Mouse (Mus musculus): ENCODE measurements around the gene Aebp2.
A peak's percentile ranks its signal among the peaks of the same experiment; 100 is the strongest.

Gene Aebp2

DNA sequence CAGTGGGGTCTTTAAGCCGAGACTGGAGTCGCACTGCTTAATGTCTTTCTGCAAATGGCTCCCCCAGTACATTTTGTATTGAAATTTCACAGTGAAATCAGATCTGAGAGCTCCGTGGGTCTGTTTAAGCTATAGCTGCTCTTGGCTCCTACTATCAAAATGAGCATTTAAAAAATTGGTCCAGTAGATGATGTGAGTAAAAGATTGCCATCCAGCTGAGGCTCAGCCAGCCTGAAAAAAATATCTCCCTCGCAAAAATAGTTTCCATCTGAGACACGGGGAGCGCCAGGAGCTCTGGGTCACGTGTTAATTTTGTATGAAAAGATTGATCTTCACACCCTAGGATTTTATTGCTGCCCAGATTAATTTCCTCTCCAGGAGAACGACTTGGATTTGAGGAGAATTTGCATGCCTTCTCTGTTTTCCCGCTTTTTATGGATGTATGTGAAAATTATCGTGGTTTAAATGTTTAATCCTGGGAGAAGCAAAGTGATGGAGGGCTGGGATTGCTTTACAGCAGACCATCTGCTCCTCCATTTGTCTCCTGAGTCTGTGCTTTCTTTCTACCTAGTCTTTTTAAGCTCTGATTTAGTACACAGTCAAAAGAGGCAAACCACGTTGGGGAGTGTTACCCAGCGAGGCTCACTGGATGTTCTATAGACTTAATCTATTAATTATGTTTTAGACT, 73.9 kb downstream of the Aebp2 start:
- no peak for DNase-seq (ENCODE audit: low spot score in 2 of 2)

- no peak for DNase-seq (ENCODE audit: low spot score in 2 of 2)
Observed at GRCm38 (mm10) chr6:140697994-140698393, 75.5 kb downstream of the Aebp2 start.

- DNase-seq (ENCODE audit: low spot score in 2 of 2), result no peak
Observed at GRCm38 (mm10) chr6:140698596-140698995, 76.1 kb downstream of the Aebp2 start.

GRCm38 (mm10) chr6:140701259-140701658, 78.8 kb downstream of the Aebp2 start:
- DNase-seq (ENCODE audit: low spot score in 2 of 2), result no peak

- DNase-seq (ENCODE audit: low spot score in 2 of 2), result no peak
Observed at GRCm38 (mm10) chr6:140705132-140705531, 82.7 kb downstream of the Aebp2 start.

DNA sequence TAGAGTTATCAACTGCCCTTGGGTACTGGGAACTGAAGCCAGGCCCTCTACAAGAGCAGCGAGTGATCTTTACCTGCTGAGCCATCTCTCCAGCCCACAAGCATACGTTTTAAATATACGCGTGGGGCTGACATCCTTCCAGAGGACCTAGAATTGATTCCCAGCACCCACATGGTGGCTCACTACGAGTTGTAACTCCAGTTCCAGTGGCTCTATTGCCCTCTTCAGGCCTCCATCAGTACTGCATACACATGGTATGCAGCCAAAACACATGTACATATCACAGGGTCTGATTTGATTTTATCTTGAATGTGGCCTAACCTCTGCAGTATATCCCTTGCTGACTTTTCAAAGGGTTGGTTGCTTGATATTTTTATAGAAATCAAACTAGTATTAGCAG, 83.6 kb downstream of the Aebp2 start:
- no peak for DNase-seq (ENCODE audit: low spot score in 2 of 2)

DNA sequence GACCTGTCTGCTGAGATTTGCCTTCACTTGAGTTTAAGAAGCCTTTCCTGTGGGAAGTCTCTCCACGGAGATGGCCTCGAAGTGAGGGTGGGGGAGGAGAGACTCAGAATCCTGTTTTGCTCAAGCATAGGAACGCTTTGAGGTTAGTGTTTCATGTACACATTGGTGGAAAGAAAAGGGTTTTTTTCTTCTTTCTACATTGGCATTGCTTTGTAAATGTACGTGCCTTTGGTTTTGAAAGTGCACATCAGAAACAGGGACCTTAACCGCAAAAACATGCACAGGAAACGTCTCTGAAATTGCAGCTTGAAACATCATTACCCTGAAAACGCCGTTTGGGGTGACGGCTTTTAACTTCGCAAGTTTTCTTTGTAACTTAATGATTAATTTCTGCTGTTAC, 85.6 kb downstream of the Aebp2 start:
- no peak for DNase-seq (ENCODE audit: low spot score in 2 of 2)

DNA sequence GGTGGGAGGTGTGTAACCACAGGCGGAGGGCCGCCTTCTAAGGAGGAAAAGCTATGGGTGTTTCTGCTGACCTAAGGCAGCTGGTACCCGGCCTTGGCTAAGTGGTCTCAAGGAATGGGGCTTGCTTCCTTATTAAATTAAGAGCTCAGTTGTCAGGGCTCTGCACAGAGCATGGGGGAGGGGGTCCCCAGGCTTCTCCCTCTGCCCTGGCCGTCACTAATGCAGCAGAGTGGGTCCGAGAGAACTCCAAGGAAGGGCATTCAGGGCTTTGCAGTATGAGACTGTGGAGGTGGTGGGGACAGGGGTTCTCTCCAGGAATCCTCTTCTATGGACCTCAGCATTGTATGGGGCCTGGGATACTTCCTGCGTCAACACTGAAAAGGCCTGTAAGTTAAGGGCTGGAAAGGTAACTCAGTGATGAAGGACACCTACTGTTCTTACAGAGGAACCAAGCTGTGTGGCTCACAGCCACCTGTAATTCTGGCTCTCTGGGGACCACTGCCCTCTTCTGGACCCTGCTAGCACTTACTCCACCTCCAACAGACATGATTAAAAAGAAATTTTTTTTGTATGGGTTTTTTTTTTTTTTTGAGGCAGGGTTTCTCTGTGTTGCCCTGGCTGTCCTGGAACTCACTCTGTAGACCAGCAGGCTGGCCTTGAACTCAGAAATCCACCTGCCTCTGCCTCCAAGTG, 87.1 kb downstream of the Aebp2 start:
- DNase-seq (ENCODE audit: low spot score in 2 of 2), result no peak

- DNase-seq (ENCODE audit: low spot score in 2 of 2), result peak; percentile 30 to 73
Observed at GRCm38 (mm10) chr6:140712754-140713153, 90.3 kb downstream of the Aebp2 start.

GRCm38 (mm10) chr6:140714905-140715365, 92.5 kb downstream of the Aebp2 start:
- DNase-seq (ENCODE audit: low spot score in 2 of 2), result peak; percentile 47 to 84

GRCm38 (mm10) chr6:140722058-140722457, 99.6 kb downstream of the Aebp2 start:
- DNase-seq (ENCODE audit: low spot score in 2 of 2), result no peak
